Mouse (Mus musculus): Measurements from ENCODE around the gene Mycl.

GRCm38 (mm10) chr4:122983486-122984261 lies 11.8 kb upstream of the Mycl start:
- no peak for TF ChIP-seq EP300 (optimal IDR thresholded peaks at IDR 0.05)
- TF ChIP-seq CTCF (IDR thresholded peaks at IDR 0.05; ENCODE audit: low read depth), result no peak
